Mouse (Mus musculus) left cerebral cortex, postnatal 4 days (tissue): ENCODE results near the gene Prkca. TPM values are rescaled to one million over a fixed set of nuclear protein-coding genes. Genes with fewer than 3 reads are reported as not detected.

ENCODE experiments used
- DNase-seq: peaks from one replicate; pipeline ENCODE4 v3.0.0-alpha.2; 2022
- intact Hi-C: fragments of 180-260 bp; cut with DNase I; formaldehyde crosslinking; loops from one replicate; pipeline ENCODE4 v1.15.1; 2025
- total RNA-seq, 2 experiments: library from RNA; stranded (reverse); gene quantifications; 2 replicates each; pipeline ENCODE4 v1.2.3; 2021

The Prkca gene
- total RNA-seq, 2 experiments from 2014 or later, result 75.2 to 87.5 TPM

DNA sequence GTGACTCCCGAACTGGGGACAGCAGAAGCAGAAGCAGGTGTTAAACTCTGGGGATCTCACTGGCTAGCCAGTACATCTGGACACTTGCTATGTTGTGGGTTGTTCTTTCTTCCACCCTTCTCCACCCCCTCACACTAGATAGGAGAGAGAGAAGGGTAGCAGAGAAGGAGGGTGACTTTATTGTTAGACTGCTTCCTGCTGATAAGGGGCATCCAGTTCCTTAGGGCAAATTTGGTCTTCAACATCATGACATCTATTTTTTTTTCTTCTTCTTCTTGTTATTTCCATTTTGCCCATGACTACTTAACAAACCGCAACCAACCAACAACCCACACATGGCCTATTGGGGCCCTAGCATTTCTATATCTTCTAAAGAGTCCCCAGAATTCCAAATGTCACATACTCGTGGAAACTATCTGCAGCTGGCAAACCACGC lies 97.4 kb downstream of the Prkca start:
- intact Hi-C loops, result no loop called here
- DNase-seq, result no peak

DNA sequence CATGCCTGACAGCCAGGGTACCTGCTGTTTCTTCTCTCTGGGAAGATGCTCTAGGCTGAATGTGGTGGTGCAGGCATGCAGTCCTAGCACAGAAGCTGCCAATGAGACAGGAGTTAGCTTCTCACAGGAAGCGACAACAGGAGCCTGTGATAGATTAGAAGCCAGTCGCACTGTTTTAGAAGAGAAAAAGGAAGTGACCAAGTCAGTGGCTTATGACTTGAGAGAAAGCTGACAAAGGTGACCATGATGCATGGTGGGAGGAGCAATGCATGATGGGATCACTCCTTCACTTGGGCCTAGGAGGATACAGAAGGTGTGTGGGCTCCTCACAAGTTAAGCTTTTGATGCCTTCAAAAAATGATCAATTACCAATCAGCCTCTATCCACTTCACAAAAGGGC lies 99.5 kb downstream of the Prkca start:
- intact Hi-C loops, result no loop called here
- no peak for DNase-seq

DNA sequence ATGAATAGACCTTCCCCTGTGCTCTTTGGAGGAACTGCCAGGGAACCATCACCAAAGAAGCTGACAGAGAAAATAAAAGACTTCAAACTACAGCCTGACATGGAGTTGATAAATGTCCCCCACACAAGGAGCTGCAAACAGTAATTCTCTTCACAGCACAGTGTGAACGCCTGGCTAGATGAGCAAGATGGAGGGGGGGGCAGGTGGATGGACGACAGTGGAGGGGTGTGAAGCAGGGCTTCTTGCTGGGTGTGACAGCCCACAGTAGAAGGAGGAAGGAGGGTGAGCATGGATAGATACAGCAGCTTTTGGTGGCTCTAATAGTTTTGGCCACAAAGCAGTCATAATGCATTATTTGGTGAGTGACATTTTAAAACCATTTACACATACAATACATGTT lies 100.1 kb downstream of the Prkca start:
- intact Hi-C loops, result no loop called here

DNA sequence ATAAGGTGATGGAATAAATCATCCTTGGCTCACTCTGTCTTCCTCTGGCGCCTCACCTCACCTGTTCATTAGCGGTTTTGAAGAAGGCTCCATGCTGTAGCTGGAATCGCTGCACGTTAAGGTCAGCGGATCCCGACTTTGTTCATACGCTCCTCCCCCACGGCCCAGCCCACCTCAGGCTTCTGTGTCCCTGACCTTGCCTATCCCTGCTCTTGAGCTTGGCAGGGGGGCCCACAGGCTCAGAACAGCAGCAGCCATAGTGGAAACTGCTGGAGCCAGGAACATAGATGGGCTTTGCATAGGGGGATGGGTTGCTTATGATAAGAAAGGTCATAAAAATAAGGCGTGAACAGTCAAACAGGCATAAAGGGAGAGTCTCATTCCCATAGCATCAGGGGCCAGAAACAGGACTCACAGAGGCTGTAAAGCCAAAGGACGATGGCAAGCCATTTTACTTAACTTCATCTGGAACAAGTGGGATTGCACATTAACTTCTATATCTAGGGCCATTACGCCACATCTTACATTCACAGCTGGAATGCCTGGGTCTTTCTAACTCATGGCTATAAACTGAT lies 102.7 kb downstream of the Prkca start:
- DNase-seq, result no peak
- intact Hi-C loops, result no loop called here

More for the DNA sequence above, 100.1 kb downstream of the Prkca start:
- no peak for DNase-seq

DNA sequence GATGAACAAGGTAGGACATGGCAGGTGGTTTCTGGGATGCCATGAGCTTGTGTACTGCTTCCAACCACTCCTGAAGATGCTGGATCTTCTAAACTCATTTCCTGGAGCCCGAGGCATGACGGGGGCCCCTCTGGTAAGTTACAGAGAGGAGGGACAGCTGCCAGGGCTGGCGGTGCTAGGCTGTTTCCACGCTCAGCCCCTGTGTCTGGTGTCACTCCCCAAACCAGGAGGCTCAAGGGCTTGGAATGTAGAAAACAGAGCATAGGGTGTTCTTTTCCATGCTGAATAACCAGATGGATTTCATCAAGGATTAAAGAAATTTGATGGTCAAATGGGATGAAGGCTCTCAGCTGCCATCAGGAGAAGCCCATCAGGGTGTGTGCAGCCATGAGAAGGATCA lies 104.6 kb downstream of the Prkca start:
- no peak for DNase-seq
- intact Hi-C loops, result no loop called here

DNA sequence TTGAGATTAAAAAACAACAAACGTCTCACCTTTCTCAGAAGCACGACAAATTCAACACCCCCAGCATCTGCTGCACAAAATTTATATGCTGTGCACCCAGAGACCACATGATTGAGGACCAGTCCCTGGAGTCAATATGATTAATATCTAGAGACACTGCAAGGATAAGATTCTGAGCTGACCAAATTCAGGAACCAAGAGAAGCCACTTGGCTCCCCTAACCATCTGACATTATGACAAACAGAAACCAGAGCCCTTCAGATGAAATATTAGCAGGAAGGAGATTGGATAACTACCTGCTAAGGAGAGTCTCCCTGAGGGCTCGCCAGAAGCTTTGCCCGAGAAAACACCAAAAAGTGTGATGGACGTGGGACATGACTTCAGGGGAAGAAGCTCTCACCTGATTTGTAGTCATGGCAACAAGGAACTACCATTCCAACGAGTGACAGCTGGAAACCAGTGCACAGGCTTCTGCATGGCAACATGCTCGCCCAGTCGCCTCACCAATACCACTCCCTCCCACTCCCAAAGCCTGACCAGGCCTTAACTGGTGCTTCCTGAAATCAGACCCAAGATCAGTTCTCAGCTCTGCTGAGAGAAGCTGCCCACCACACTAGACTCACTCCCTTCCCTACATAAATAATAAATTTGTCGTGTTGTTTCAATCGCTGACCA lies 106.8 kb downstream of the Prkca start:
- intact Hi-C loops, result no loop called here
- no peak for DNase-seq

DNA sequence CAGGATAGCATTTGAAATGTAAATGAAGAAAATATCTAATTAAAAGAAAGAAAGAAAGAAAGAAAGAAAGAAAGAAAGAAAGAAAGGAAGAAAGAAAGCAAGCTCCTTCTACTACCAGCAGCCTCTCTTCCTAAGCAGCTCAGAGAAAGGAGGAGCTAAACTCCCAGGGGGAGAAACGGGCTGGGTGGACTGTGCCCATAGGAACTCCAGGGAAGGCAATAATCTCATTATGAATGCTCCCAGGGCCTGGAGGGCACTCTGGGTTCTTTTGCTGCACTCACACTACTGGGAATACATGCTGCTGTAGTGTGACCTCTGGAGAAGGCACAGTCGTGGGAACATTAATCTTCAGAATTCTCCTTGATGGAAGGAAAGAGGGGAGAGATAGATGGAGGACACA lies 107.5 kb downstream of the Prkca start:
- intact Hi-C loops, result no loop called here
- DNase-seq, result no peak

DNA sequence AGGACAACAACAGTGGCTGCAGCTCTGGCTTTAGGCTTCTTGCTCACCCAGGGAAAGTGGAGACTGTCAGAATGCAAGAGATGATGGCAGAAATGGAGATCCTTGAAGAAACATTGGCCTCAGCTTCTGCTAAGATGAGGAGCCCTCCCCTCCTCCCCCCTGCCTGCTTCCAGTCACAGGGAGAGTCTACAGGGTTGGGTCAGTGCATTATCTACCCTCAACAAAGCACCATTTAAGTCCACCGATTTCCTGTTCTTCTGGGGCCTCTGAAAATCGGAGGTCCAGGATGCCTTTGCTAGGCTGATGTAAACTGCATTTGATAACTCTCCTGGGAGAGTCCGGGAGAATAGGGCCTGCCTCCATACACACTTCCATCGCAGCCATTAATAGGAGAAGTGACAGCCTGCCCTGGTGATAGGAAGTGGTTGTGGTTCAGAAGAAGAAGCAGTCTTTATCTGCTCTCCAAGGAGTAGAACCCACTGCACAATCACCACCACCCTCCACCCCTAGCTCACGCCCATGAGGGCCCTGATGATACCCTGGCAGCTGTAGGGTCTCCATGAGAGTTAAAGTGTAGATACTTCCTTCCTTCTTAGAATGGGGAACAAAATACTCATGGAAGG lies 108.5 kb downstream of the Prkca start:
- DNase-seq, result no peak
- intact Hi-C loops, result no loop called here

DNA sequence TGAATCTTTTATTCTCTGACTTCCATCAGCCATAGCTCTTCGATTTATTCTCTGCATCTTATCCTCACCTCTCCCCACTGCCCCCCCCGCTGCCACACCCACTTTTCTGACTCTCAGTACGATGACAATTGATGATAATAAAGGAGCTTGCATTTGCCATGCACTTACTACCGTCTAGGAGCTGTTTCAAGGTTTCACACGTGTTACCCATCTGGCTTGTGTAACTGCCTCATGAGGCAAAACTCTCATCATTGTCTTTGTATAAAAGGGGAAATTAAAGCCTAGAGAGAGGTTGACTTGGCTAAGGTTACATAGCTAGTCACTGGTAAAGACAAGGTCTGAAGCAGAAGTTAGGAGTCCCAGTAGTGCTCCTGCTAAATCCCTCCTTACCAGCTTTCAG lies 110.7 kb downstream of the Prkca start:
- intact Hi-C loops, result no loop called here
- no peak for DNase-seq

DNA sequence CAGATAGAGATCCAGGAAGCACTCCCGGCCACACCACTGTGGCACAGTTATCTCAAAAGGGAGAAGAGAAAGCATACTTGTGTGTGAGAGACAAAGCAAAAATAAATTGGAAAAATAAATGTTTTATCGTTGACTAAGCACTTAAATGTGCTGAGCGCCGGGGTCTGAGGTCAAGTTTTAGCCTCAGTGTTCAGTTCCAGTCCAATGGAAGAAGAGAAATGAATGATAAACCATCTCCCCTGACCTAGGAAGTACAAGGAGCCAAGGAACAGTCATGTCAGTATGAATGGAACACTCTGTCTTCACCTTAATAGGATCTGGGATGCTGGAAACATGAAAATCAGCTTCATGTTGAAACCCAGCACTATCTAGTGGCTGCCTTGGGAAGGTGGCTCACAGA lies 113.6 kb downstream of the Prkca start:
- DNase-seq, result no peak
- intact Hi-C loops, result no loop called here

DNA sequence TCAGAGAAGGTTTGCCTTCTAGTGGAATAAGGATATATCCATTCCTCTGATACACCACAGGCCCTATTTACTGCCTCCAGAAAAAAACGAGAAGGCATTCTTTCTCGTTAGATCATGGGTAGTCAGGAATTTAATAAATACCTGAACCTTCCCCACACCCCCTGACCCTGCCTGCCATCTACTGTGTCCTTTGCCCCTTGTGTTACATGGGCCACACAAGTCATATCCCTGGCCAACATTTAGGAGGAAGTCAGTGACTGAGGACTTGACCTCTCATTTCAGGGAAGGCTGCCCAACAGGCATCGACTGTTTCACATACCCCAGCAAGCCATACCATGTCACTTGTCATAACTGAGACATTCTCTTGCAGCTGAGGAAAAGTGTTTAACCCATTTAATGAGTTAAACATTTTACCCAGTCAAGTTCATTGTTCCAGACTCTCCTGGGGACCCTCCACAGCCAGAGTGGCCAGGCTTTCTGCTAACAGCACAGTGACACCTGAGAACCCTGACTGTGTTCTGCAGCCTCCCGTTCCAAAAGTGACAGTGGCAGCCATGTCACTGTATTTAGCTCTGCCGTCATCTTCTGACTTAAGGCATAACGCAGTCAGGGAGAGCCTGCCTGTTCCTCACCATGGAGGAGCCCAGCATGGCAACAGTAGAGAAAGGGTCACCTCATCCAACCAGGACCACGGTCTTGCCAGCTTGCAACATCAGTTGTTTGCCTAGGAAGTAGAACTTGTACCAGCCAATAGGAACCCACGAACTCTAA lies 114.4 kb downstream of the Prkca start:
- intact Hi-C loops, result no loop called here
- no peak for DNase-seq

DNA sequence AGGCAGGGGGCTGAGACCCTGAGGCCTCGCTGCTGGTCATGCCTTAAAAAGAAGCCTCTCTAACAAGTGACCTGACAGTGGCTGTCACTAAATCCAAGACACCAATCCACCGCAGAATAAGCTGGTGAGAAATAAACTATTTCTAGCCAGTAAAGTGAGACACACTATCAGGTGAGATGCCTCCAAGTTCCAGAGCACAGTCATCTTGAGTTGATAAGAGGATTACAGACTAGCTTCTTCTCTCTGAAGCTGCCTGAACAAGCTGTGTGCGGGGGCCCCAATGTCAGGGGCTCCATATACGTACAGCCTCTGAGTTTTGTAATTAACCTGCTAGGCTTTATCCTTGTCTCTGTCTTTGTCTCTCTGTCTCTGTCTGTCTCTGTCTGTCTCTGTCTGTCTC lies 115.2 kb downstream of the Prkca start:
- intact Hi-C loops, result no loop called here

DNA sequence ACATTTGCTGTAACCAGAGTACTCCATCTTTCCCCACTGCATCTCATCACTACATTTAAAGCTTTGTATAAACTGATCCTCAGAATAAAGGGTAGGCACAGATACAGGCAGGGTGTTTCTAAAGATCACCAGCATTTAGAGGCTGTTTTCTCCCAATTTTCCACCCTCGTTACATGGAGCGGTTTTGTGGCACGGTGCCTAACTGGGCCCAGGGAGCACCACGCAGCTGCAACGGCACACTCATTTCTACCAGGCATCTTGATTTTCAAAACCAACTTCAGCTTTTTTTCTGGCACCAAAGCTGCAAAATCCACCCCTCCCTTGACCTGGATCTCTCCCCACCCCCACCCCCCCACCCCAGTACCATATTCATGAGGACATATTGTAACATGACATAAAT lies 117.5 kb downstream of the Prkca start:
- intact Hi-C loops, result no loop called here
- DNase-seq, result no peak

More for the DNA sequence above, 115.2 kb downstream of the Prkca start:
- DNase-seq, result no peak

DNA sequence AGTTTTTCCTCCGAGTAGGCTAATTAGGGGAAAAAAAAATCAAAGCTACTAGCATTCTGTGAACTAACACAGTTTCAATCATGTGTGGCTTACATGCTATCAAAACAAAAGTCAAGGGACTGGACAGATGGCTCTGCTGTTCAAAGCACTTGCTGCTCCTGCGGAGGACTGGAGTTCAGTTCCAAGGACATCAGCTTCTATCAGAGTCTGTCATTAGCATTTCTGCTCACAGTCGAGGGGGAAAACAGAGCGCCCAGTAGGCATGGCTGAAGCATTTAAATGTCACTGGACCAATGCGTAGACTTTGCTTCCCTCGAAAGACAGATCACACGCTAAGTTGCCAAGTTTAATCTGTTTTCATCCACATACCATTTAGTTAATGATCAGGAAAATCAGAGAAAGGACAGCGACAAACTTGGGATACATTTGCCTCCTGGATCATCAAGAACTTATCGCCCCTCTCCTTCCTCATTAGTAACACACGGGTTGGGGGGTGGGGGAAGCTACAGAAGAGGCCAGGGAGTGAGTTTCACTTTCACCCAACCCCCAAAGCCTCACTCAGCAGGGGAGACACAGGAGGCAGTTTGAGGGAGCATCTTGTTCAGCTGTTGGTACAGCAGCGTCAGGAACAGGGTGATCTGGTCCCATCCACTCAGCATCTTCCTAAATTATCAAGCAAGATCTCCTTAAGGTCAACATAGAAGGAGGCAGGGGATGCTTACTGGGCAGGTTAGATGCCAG lies 119.3 kb downstream of the Prkca start:
- peak; percentile 28 for DNase-seq
- intact Hi-C loops, result no loop called here

DNA sequence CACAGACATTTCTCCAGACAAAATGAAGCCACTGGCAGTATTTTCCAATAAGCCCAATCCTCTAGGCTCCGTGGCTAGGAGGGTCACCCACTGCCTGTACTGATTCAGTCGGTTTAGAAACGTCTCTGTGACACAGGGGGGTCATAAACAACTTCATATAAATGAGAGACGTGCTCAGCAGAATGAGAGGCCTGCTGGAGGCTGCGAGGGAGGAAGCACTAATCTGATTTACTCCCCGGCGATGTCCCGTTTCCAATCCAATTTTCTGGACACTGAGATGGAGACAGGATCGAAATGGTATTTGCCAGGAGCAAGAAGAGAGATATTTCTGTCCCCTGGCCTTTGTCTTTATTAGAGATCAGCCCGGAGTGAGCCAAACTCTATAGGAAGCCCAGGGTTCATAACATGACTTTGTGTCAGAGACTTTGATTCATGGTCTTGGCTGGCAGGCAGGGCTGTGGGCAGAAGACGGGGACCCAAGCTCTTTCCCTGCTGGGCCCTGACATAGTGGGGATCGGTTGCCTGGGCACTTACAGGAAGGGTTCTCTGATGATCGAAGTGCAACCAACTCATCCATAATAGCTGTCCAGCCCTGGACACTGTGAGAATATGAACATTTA lies 120.0 kb downstream of the Prkca start:
- DNase-seq, result peak; percentile 39
- intact Hi-C loops, result no loop called here

DNA sequence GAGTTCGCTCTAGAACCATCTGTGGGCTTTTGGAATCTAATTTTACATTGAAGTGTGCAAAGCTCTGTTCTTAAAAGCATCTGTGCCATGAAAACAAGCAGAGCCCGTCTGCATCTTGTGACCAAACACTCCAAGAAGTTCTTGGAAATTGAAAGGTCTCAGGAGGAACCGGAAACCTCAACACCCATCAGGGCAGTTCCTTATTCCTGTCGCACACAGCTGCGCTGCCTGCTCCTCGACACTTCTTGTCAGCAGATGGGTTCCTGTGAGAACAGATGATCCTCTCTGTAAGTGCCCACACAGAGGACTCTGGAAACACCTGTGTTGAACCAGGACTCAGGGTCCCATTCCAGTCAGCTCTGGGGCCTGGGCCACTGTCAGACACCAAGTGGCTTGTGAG lies 120.6 kb downstream of the Prkca start:
- DNase-seq, result no peak
- intact Hi-C loops, result no loop called here

DNA sequence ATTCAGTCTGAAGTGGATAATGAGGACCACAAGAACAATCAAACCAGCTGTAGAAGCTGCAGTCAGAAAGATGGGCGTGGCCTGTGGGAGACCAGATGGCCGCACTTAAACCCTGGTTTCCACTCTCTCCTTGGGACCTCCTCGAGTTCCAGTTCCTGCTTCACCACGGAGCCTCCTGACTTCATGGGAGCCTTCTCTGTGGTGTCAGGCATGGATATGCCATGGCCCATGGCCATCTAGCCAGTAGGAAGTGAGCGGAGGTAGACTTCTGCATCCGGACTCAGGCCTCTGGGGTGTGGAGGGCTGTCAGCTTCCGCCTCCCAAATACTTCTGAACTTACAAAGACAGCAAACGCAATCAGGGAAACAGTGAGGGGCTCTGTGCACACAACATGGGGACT lies 121.1 kb downstream of the Prkca start:
- no peak for DNase-seq
- intact Hi-C loops, result no loop called here

DNA sequence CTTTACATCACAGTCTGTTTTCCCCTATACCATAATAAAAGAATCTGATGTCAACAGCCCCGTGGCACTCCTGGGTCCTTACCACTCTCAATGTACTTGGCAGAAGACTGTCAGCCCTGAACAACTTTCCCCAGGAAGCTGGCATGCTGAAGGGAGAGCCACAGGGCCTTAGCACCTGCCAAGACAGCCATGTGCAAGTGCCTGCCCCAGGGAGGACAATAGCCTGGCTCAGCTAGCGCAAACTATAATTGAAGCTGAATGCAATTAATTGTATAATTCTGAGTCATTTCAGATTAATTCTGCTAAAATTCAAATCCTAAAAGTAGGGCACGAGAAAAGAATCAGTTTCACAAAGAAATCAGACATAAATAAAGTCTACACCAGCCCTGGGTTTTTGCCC lies 121.7 kb downstream of the Prkca start:
- intact Hi-C loops, result no loop called here
- peak; percentile 64 for DNase-seq

DNA sequence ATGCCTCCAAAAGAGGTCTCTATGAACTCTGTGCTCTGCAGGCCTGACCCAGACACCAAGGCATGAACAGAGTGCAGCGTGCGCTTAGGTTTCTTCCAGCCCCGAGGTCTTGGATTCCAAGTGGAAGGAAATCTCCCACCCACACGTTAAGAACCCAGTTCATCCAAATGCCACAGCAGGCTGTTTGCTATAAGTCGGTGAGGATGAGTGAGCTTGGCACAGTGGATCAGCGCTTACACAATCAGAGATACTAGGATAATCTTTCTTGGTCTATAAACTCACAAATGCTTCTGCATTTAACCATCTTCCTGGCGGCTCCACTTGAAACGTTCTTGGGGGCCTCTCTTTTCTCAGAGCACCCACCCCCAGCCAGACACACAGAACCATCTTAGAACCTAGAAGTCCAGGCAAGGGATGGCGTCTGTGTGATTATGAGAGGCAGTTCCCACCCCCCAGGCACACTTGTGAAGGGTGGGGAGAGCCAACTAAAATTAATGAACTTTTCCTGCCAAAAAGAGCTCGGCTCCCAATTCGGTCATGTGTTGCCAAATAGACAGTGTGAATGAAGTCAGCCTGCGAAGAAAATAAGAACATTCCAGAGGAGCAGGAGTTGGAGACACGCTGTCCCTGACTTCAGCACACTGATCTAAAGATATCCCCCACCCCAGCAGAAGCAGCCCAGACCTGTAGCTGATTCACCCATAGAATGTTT lies 122.4 kb downstream of the Prkca start:
- peak; percentile 49 for DNase-seq
- intact Hi-C loops, result no loop called here

DNA sequence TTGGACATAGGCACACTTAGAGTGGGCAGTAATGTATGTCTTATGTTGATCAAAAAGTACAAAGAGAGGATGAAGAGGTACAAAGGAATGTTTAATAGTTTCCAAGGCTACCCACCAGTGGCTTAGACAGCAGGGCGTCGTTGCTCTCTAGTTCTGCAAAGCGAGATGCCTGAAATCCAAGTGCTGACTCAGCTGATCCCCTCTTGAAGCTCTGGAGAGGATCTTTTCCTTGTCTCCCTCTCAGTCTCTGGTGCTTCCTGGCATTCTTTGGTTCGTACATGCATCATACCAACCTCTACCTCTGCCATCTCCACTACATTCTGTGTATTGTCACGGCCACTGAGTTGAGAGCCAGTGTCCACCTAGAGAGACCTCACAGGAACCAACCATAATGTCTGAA lies 123.1 kb downstream of the Prkca start:
- intact Hi-C loops, result no loop called here
- DNase-seq, result no peak
